Mouse (Mus musculus): ENCODE data around the gene Pbp2. TPM values are rescaled to one million over a fixed set of nuclear protein-coding genes. Genes with fewer than 3 reads are reported as not detected.

Pbp2 gene
- 0.38 and 0.53 TPM in 2 replicates for polyA plus RNA-seq (2014; fragmentation: Nextera tagmentation; extraction: Ambion mirVana)

- H3K27me3 ChIP-seq (ENCODE audit: insufficient read depth, low read length): no peaks in the 10 kb centered on the region
- ATAC-seq (ENCODE audit: insufficient read depth) (no peak), DNase-seq (no peak)
- no peak within 1 kb of the TSS for H3K27ac ChIP-seq (ENCODE audit: low read depth)
- no peaks in the 10 kb centered on the region for H3K9me3 ChIP-seq (ENCODE audit: low read depth, low read length)
- H3K4me2 ChIP-seq: no peak within 1 kb of the TSS
- TF ChIP-seq CTCF (IDR thresholded peaks at IDR 0.05; ENCODE audit: low read depth): no peak
- no peaks in the 10 kb centered on the region for H3K36me3 ChIP-seq (ENCODE audit: insufficient read depth)
- no peak within 1 kb of the TSS for H3K9ac ChIP-seq
- no peaks in the 10 kb centered on the region; the same call in 1 of the 2 replicates for H3K4me1 ChIP-seq (ENCODE audit: insufficient read depth)
- WGBS: 98% methylated on average over 9 of the region's 9 CpGs
- no peak within 1 kb of the TSS for H3K4me3 ChIP-seq (ENCODE audit: low read depth, low read length)
Measured at GRCm38 (mm10) chr6:135310305-135310704, at the start of gene Pbp2. Pbp2 (minus strand) TSS chr6:135310405.

GRCm38 (mm10) chr6:135354953-135355352 lies 44.7 kb upstream of the Pbp2 start:
- no peak for DNase-seq

GRCm38 (mm10) chr6:135352537-135352936 lies 42.3 kb upstream of the Pbp2 start:
- no peak for TF ChIP-seq CTCF (IDR thresholded peaks at IDR 0.05; ENCODE audit: low read depth)
- 61% methylated on average over 4 of the region's 4 CpGs for WGBS
- no peak overlapping the region for H3K4me3 ChIP-seq (ENCODE audit: low read depth, low read length)
- DNase-seq (no peak), ATAC-seq (ENCODE audit: insufficient read depth) (no peak)
- no peak overlapping the region for H3K4me2 ChIP-seq
- no peaks in the 10 kb centered on the region for H3K9me3 ChIP-seq (ENCODE audit: low read depth, low read length)
- H3K27ac ChIP-seq (ENCODE audit: low read depth): no peak overlapping the region
- 0 out of 2 replicates have a peak, but pooled peaks cover 6% of the 10 kb centered on the region for H3K4me1 ChIP-seq (ENCODE audit: insufficient read depth)
- H3K36me3 ChIP-seq (ENCODE audit: insufficient read depth): no peaks in the 10 kb centered on the region
- H3K27me3 ChIP-seq (ENCODE audit: insufficient read depth, low read length): no peaks in the 10 kb centered on the region
- no peak overlapping the region for H3K9ac ChIP-seq

More at GRCm38 (mm10) chr6:135354953-135355352, 44.7 kb upstream of the Pbp2 start:
- H3K27me3 ChIP-seq (ENCODE audit: insufficient read depth, low read length): no peaks in the 10 kb centered on the region
- H3K9ac ChIP-seq: no peak overlapping the region
- no peaks in the 10 kb centered on the region for H3K36me3 ChIP-seq (ENCODE audit: insufficient read depth)
- no peak overlapping the region for H3K4me3 ChIP-seq (ENCODE audit: low read depth, low read length)
- H3K27ac ChIP-seq (ENCODE audit: low read depth): no peak overlapping the region
- H3K9me3 ChIP-seq (ENCODE audit: low read depth, low read length): no peaks in the 10 kb centered on the region
- ATAC-seq (ENCODE audit: insufficient read depth): no peak
- H3K4me1 ChIP-seq (ENCODE audit: insufficient read depth): peaks cover 11% of the 10 kb centered on the region; the same call in 1 of the 2 replicates
- no peak for TF ChIP-seq CTCF (IDR thresholded peaks at IDR 0.05; ENCODE audit: low read depth)
- H3K4me2 ChIP-seq: no peak overlapping the region
- 86% methylated on average over 4 of the region's 4 CpGs for WGBS

DNA sequence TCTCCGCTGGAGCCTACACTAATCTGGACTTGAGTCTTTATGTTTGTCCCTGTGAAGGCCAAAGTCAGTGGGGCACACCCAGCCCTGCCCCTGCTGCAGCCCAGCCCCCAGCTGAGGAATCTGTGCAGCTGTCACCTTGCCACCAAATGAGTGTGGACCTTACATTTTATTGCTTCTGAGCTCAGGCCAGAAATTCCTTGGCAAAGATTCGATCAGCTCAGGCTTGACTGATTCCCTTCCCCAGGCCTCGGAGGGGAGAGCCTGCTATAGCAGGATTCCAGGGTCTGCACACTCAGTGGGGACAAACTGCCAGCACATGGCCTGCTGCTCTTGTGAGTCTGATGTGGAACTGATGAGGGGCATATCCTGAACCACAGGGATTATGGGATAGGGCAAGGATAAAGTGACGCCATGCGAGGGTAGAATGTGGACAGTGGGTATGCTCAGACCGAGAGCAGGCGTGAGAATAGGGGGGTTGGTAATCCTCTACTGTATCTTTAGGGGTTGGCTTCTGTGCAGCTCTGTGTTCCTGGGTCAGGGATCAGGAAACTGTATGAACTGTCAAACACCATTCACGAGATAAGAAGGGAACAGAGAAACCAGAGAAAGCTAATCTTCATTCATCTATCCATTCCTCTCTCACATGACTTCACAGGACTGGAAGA lies 41.6 kb upstream of the Pbp2 start:
- no peak for TF ChIP-seq CTCF (IDR thresholded peaks at IDR 0.05; ENCODE audit: low read depth)
- no peaks in the 10 kb centered on the region for H3K27me3 ChIP-seq (ENCODE audit: insufficient read depth, low read length)
- H3K4me3 ChIP-seq (ENCODE audit: low read depth, low read length): no peak overlapping the region
- H3K36me3 ChIP-seq (ENCODE audit: insufficient read depth): no peaks in the 10 kb centered on the region
- no peak overlapping the region for H3K4me2 ChIP-seq
- peak overlapping the region; percentile 60; the same call in 1 of the 2 replicates for H3K27ac ChIP-seq (ENCODE audit: low read depth)
- 44% methylated on average over 8 of the region's 8 CpGs for WGBS
- H3K9me3 ChIP-seq (ENCODE audit: low read depth, low read length): no peaks in the 10 kb centered on the region
- ATAC-seq (ENCODE audit: insufficient read depth) (peak; percentile 84), DNase-seq (peak; percentile 82)
- H3K4me1 ChIP-seq (ENCODE audit: insufficient read depth): 0 out of 2 replicates have a peak, but pooled peaks cover 6% of the 10 kb centered on the region
- no peak overlapping the region for H3K9ac ChIP-seq

- no peak overlapping the region for H3K4me3 ChIP-seq (ENCODE audit: low read depth, low read length)
- H3K4me2 ChIP-seq: no peak overlapping the region
- DNase-seq: peak; percentile 61
- H3K36me3 ChIP-seq (ENCODE audit: insufficient read depth): no peaks in the 10 kb centered on the region
- H3K9ac ChIP-seq: no peak overlapping the region
- H3K4me1 ChIP-seq (ENCODE audit: insufficient read depth): 0 out of 2 replicates have a peak, but pooled peaks cover 5% of the 10 kb centered on the region
- TF ChIP-seq CTCF (IDR thresholded peaks at IDR 0.05; ENCODE audit: low read depth): no peak
- WGBS: 35% methylated on average over 4 of the region's 4 CpGs
- H3K27ac ChIP-seq (ENCODE audit: low read depth): peak overlapping the region; percentile 67; the same call in 1 of the 2 replicates
- no peaks in the 10 kb centered on the region for H3K27me3 ChIP-seq (ENCODE audit: insufficient read depth, low read length)
- ATAC-seq (ENCODE audit: insufficient read depth): peak; percentile 77
- H3K9me3 ChIP-seq (ENCODE audit: low read depth, low read length): no peaks in the 10 kb centered on the region
Measured at GRCm38 (mm10) chr6:135341076-135341378, 30.8 kb upstream of the Pbp2 start.

DNA sequence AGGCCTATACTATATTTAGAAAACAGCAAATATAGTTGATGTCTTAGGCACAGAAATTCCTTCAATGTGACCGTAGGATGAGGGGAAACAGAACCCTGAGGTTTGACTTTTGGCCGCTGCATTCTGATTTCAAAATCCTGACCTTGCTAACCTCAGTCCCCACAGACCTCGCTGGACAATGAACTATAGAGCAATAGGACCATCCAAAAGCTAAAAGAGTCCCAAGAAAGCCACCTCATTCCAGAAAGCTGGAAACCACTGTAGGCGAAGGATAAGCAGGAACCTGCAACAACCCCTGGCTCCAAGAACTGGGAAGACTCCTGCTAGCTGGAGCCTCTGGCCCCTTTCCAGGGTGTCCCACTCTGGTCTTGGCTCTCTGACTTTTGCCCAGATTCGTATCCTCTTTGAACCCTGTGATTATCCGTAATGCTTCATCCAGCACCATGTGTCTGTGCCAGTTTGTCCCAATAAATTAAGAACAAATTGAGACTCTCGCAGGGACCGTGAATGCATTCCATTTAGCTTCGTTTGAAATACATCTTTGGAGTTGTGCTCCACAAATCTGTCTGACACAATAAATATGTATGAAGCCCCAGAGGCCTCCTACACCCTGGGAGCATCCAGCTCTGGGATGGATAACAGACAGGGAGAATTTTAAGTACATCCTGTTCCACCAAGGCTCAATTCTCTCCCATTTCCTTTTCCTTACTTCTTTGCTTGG lies 30.3 kb upstream of the Pbp2 start:
- H3K27me3 ChIP-seq (ENCODE audit: insufficient read depth, low read length): no peaks in the 10 kb centered on the region
- H3K9ac ChIP-seq: no peak overlapping the region
- DNase-seq: peak; percentile 27
- H3K36me3 ChIP-seq (ENCODE audit: insufficient read depth): no peaks in the 10 kb centered on the region
- 0 out of 2 replicates have a peak, but pooled peaks cover 5% of the 10 kb centered on the region for H3K4me1 ChIP-seq (ENCODE audit: insufficient read depth)
- no peak overlapping the region for H3K4me2 ChIP-seq
- 69% methylated on average over 9 of the region's 9 CpGs for WGBS
- ATAC-seq (ENCODE audit: insufficient read depth): peak; percentile 25; the same call in 1 of the 2 replicates
- no peaks in the 10 kb centered on the region for H3K9me3 ChIP-seq (ENCODE audit: low read depth, low read length)
- no peak for TF ChIP-seq CTCF (IDR thresholded peaks at IDR 0.05; ENCODE audit: low read depth)
- H3K4me3 ChIP-seq (ENCODE audit: low read depth, low read length): no peak overlapping the region
- peak overlapping the region; percentile 67 for H3K27ac ChIP-seq (ENCODE audit: low read depth)

DNA sequence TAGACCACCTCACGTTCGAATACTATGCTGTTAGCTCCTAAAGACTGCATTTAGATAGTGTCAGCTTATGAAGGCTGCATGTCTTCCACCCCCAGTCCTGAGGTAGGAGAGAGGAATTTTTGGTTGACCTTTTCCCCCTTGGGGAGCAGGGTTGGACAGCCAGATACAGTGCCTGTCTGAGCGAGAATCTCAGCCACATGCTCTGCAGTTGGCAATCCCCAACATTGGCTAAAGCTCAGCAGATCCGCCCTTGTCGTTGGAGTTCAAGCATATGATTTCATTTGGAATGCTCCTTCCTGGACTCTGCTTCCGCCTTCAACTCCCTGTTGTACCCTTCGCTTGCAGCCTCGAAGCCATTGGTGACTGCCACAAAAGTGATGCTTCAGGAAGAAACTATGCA lies 26.2 kb upstream of the Pbp2 start:
- H3K4me2 ChIP-seq: no peak overlapping the region
- H3K27me3 ChIP-seq (ENCODE audit: insufficient read depth, low read length): no peaks in the 10 kb centered on the region
- no peak overlapping the region for H3K4me3 ChIP-seq (ENCODE audit: low read depth, low read length)
- H3K4me1 ChIP-seq (ENCODE audit: insufficient read depth): peaks cover 34% of the 10 kb centered on the region
- no peaks in the 10 kb centered on the region for H3K36me3 ChIP-seq (ENCODE audit: insufficient read depth)
- 85% methylated on average over 8 of the region's 8 CpGs for WGBS
- H3K9me3 ChIP-seq (ENCODE audit: low read depth, low read length): no peaks in the 10 kb centered on the region
- no peak for TF ChIP-seq CTCF (IDR thresholded peaks at IDR 0.05; ENCODE audit: low read depth)
- DNase-seq (no peak), ATAC-seq (ENCODE audit: insufficient read depth) (no peak)
- H3K27ac ChIP-seq (ENCODE audit: low read depth): no peak overlapping the region
- no peak overlapping the region for H3K9ac ChIP-seq

Measured in lung, embryonic 14.5 days (tissue).